Mouse (Mus musculus) hindlimb bud, embryonic 11.5 days (tissue): ENCODE measurements around the gene Gm49405.

Experiments used
- DNase-seq: peaks from one replicate; pipeline ENCODE4 v3.0.0-alpha.2; 2012; ENCODE audit warnings: low read depth, low spot score; ENCODE audit errors: extremely low spot score

The Gm49405 gene

GRCm38 (mm10) chr19:3986334-3986733, 14.1 kb upstream of the Gm49405 start, which contains the start of gene Acy3:
Gene Acy3, plus strand, starts transcription at chr19:3986570.
- DNase-seq = no peak

DNA sequence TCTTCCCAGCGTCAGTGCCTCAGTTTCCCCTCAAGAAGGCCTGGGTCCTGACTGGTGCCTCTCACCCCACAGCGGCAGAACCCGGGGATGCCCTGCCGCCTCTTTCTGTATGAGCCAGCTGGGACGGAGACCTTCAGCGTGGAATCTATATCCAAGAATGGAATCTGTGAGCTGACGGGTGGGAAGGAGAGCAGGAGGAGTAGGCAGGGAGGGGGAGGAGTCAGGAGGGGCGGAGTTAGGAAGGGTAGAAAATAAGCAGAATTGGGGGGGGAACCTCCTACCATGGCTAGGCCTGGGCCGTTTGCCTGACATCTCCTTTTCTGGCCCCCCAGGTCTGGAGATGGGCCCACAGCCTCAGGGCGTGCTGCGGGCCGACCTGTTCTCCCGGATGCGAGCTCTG, 12.4 kb upstream of the Gm49405 start:
- no peak for DNase-seq

GRCm38 (mm10) chr19:3988750-3989149, 11.7 kb upstream of the Gm49405 start:
- DNase-seq = no peak

DNA sequence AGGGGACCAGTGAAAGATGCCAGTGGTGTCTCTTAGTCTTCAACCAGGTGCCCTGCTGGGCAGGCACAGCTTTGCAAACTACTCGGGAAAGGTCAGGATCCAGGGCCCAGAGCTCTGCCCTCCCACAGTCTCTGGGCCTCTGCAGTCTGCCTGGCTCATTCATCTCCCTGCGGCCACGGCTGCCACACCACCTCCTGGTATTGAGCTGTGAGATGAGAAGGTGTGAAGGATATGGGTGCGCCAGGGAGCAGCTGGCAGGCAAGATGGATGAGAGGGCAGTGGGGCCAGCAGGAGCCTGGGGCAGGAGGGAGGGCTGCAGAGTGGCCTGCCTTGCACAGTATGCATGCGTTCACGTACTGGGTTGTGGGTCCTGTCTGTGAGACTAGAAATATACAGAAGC, 9.6 kb upstream of the Gm49405 start:
- no peak for DNase-seq

- no peak for DNase-seq
Measured at GRCm38 (mm10) chr19:3991562-3991961, 8.9 kb upstream of the Gm49405 start.

GRCm38 (mm10) chr19:3991966-3992365, 8.5 kb upstream of the Gm49405 start:
- DNase-seq = no peak

DNA sequence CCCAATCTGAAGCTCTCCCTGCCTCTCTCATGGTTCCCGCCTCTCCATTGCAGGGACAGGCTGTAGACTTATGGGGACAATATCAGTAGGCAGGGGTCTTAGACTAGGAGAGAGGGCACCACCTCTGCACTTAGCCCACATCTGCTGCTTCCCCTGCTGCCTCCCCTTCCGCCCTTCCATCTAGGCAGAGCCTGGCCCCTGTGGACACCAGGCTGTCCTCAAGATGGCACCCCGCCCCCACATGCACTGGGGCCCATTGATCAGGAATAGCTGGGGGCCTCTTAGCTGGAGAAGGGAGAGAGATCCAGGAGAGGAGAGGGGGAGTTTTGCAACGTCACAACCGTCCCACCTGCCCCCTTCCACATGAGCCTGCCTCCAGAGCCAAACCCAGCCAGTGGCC, 8.0 kb upstream of the Gm49405 start, which contains the start of gene Tbx10:
Gene Tbx10 (plus strand): TSS at position 337 of the 400 bp plus-strand sequence.
- no peak for DNase-seq

GRCm38 (mm10) chr19:3994932-3995331, 5.5 kb upstream of the Gm49405 start:
- DNase-seq = no peak

- DNase-seq = no peak
Measured at GRCm38 (mm10) chr19:3995505-3995904, 4.9 kb upstream of the Gm49405 start.

GRCm38 (mm10) chr19:3996106-3996505, 4.3 kb upstream of the Gm49405 start:
- no peak for DNase-seq

DNA sequence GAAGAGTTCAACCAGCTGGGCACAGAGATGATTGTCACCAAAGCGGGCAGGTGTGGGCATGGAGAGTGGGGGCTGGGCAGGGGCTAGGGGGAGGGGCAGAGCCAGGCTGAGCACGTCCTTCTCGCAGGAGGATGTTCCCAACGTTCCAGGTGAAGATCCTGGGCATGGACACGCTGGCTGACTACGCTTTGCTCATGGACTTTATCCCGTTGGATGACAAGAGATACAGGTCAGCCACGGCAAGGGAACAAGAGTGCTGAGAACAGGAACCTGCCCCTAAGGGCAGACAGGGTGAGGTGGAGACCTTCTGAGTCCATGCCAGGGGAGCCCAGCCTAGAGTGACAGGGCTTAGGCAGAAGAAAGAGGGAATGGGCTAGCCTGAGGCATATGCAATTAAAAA, 3.7 kb upstream of the Gm49405 start:
- DNase-seq = no peak

DNA sequence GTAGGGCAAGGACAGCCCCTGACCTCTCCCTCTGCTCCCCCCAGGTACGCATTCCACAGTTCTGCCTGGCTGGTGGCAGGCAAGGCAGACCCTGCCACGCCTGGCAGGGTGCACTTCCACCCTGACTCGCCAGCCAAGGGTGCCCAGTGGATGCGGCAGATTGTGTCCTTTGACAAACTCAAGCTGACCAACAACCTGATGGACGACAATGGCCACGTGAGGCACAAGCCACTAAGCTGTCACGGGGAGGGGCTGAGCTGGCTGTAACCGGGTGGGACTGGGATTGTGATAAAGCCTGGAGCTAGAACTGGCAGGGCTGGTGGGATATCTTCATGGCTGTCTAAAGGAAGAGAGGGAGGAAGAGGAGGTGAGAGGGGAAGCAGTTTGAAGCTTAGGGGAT, 3.2 kb upstream of the Gm49405 start:
- no peak for DNase-seq

DNA sequence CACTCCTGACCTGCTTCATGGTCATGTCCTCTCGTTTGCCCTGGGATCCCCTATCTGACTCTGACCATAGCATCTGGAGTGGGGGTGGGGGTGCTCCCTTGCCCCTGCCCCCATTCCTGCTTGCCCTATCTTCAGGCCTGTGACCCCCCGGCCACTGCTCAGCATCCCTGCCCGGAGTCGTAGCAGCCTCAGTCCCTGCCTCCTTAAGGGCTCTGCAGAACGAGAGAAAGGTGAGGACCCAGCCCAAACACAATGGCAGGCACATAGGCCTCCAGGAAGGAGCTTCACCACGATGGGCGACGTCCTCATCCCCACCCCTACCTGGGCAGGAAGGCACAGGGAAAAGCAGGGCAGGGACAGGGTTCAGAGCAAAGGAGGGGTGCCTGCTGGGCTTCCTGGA, 2.1 kb upstream of the Gm49405 start:
- no peak for DNase-seq

- DNase-seq = no peak
Measured at GRCm38 (mm10) chr19:3999121-3999730, 1.2 kb upstream of the Gm49405 start.

GRCm38 (mm10) chr19:4000949-4001525, 611 bp downstream of the Gm49405 start:
- DNase-seq = no peak

- no peak for DNase-seq
Measured at GRCm38 (mm10) chr19:4001752-4002151, 1.3 kb downstream of the Gm49405 start.

DNA sequence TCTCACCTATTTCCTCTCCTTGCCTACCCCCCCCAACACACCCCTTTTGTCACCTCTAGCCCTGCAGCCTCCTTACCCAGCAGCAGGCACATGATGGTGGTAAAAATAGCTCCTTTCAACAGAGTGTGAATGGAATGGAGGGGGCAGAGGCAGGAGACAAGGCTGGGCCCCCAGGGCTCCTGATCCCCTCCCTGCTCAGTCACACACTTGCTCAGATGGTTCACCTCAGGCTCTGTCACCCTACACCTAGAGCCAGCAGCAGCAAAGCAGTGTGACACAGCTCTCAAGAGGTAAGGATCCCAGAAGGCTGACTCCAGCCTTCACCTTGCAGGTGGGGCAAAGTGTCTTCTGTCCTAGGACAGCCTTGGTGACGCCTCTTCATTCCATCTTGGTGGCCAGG, 2.7 kb downstream of the Gm49405 start, which contains the start of gene Doc2g:
Gene Doc2g (plus strand): TSS at position 202 of the 400 bp plus-strand sequence.
- no peak for DNase-seq

DNA sequence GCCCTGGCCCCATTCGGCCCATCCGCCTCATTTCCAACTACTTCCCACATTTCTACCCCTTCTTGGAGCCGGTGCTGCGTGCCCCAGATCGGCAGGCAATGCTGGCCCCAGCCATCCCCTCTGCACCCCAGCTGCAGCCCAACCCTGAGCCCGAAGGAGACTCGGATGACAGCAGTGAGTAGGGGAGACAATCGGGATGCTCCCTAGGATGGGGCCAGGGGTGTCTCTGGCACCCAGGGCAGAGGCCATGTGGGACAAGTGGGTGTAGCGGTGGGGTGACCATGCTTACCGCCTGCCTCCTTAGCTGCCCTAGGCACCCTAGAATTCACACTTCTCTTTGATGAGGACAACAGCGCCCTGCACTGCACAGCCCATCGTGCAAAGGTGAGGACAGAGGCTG, 3.2 kb downstream of the Gm49405 start:
- DNase-seq = no peak

- DNase-seq = no peak
Measured at GRCm38 (mm10) chr19:4004331-4004730, 3.9 kb downstream of the Gm49405 start.

- DNase-seq = no peak
Measured at GRCm38 (mm10) chr19:4005091-4005490, 4.7 kb downstream of the Gm49405 start.

DNA sequence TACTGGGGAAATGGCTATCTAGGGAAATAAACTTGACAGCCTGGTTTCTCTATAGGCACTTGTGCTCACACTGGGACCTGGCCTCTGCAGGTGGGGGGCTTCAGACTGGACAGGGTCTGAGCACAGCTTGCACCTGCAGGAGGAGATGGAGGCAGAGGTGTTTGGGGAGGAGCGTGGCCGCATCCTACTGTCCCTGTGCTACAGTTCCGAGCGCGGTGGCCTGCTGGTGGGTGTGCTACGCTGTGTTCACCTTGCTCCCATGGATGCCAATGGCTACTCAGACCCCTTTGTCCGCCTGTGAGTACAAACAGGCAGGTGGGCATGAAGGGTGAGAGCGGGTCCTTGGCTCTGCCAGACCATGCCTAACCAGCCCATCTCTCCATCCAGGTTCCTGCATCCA, 5.5 kb downstream of the Gm49405 start:
- DNase-seq = no peak

DNA sequence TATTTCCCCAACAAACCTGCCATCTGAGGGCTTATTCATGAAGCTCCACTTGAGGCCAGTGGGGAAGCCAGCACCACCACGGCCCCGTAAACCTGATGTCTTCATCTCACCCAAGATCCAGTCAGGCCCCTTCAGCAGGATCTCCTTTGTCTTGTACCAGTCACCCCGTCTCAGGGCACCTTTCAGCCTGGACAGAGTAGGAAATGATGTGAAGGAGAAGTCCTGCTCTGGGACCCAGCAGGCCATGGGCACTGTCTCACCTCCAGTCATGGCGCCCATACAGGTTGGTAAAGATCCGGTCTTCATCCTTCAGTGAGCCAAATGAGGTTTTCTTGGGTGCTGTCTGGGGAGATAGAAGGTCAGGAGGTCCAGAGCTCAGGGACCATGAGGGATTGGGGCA, 10.7 kb downstream of the Gm49405 start:
- DNase-seq = no peak
